Mouse (Mus musculus) midbrain, embryonic 13.5 days (tissue): Measurements from ENCODE around the gene Sall4. TPM values are rescaled to one million over a fixed set of nuclear protein-coding genes. Genes with fewer than 3 reads are reported as not detected.

Experiments
- ATAC-seq: fragments of 200-750 bp; cut with Nextera tagmentation; 2 replicates; pipeline ENCODE4 v1.8.0; 2017; ENCODE audit warnings: mild to moderate bottlenecking, moderate TSS enrichment, moderate library complexity
- H3K27ac ChIP-seq: fragments of 300-500 bp; sonication (generic); 2 replicates; pipeline ENCODE4 v1.5.1; 2015; ENCODE audit warnings: inconsistent platforms, mild to moderate bottlenecking, moderate library complexity
- H3K27me3 ChIP-seq: fragments of 300-500 bp; sonication (generic); 2 replicates; pipeline ENCODE4 v1.6.1; 2015; ENCODE audit warnings: mild to moderate bottlenecking, inconsistent platforms
- H3K36me3 ChIP-seq: fragments of 300-500 bp; sonication (generic); 2 replicates; pipeline ENCODE4 v1.6.1; 2015; ENCODE audit warnings: mild to moderate bottlenecking, inconsistent platforms
- H3K4me1 ChIP-seq: fragments of 300-500 bp; sonication (generic); replicated peaks from 2 replicates; pipeline ENCODE4 v1.6.1; 2015; ENCODE audit warnings: inconsistent platforms
- H3K4me2 ChIP-seq: fragments of 300-500 bp; sonication (generic); replicated peaks from 2 replicates; pipeline ENCODE4 v1.6.1; 2015; ENCODE audit warnings: moderate library complexity, mild to moderate bottlenecking, inconsistent platforms
- H3K4me3 ChIP-seq: fragments of 300-500 bp; sonication (generic); replicated peaks from 2 replicates; pipeline ENCODE4 v1.5.1; 2015; ENCODE audit warnings: mild to moderate bottlenecking, inconsistent platforms
- H3K9ac ChIP-seq: fragments of 300-500 bp; sonication (generic); replicated peaks from 2 replicates; pipeline ENCODE4 v1.6.1; 2015; ENCODE audit warnings: mild to moderate bottlenecking, inconsistent platforms
- H3K9me3 ChIP-seq: fragments of 300-500 bp; sonication (generic); 2 replicates; pipeline ENCODE4 v1.6.1; 2016; ENCODE audit warnings: mild to moderate bottlenecking, inconsistent platforms
- WGBS: fragments of 180-500 bp; shearing (Covaris S2); methylation state at CpG from one replicate; pipeline ENCODE4 v1.1.7; 2015; 5-methylcytosine and 5-hydroxymethylcytosine counted together
- polyA plus RNA-seq: library from polyadenylated mRNA; unstranded; fragments of >200 nt; fragmentation: Nextera tagmentation; extraction: Ambion mirVana; gene quantifications from 2 replicates; pipeline ENCODE4 v1.2.1, GENCODE M21; 2015

Sall4 gene
- polyA plus RNA-seq: 2.2 and 5.5 TPM in 2 replicates

DNA sequence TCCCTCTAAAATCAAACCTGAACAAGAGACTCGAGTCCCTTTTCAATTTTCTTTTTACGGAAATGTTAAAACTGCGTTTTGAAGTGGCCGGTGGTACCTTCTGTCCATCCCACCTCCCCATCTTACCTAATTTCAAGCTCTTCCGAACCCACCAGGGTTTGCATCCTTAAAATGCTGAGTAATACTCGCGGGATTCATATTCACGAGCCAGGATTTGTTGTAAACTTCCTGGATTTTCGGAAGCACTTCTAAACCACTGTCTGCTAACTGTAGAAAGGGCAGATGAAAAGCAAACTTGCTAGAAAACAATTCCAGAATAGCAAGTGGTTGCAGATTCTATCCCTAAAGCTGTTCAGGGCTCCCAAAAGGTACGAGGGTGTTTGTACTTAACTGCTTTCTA is at the start of gene Sall4:
Sall4 (minus strand) TSS at position 362 of the 400 bp plus-strand sequence.
- Histone ChIP-seq H3K27ac (peak within 1 kb of the TSS; percentile 61), H3K4me2 (peak within 1 kb of the TSS; percentile 93), H3K4me3 (peak within 1 kb of the TSS; percentile 52), H3K36me3 (no peaks in the 10 kb centered on the region), H3K9ac (peak within 1 kb of the TSS; percentile 77), H3K27me3 (peaks cover 37% of the 10 kb centered on the region), H3K9me3 (no peaks in the 10 kb centered on the region), H3K4me1 (peaks cover 48% of the 10 kb centered on the region)
- WGBS: 11% methylated on average over 10 of the region's 10 CpGs
- no peak for ATAC-seq

DNA sequence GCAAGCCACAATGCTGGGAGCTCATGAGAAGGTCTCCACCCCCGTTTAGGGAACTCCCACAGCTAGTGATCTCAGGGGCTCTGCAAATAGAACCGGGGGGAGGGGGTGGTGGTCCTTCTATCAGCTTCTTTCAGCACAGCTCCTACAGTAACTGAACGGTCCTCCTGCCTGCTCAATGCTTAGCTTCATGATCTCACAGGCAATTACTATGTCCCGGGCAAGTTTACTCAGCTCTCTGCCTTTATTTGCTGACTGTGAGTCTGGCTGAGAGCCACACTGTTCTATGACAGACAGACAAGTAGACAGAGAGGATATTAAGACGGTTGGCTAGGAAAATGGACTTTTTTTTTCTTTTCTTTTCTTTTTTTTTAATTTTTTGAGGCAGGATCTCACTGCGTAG is 45.5 kb upstream of the Sall4 start:
- Histone ChIP-seq H3K27me3 (0 out of 2 replicates have a peak, but pooled peaks cover 5% of the 10 kb centered on the region), H3K9ac (no peak overlapping the region), H3K36me3 (no peaks in the 10 kb centered on the region), H3K9me3 (no peaks in the 10 kb centered on the region), H3K4me3 (no peak overlapping the region), H3K4me2 (no peak overlapping the region), H3K4me1 (peaks cover 6% of the 10 kb centered on the region), H3K27ac (no peak overlapping the region)
- no peak for ATAC-seq
- WGBS: 53% methylated on average over 6 of the region's 6 CpGs

DNA sequence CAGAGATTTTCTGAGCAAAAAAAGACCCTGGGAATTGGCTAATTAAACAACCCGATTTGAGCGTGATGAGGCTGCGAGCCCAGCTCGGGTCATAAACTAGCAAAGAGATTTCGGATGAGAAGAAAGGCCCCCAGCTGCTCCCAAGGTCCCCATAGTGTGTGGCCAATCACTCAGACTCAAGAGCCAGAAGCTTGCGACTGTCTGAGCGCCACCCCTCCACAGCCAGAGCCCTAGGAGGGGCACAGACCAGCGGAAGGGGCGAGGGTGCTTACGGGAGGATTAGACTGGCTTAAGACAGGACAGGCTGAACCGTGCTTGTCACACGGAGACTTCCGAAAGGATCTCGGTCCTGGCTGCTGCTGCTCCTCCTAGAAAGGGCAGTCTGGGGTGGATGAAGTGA is 42.2 kb upstream of the Sall4 start:
- peaks cover 15% of the 10 kb centered on the region for H3K27me3 ChIP-seq
- WGBS: 3% methylated on average over 14 of the region's 14 CpGs
- peak overlapping the region; percentile 43 for H3K4me2 ChIP-seq
- no peaks in the 10 kb centered on the region for H3K36me3 ChIP-seq
- H3K4me3 ChIP-seq: peak overlapping the region; percentile 19; the same call in 1 of the 2 replicates
- peak; percentile 76 for ATAC-seq
- peaks cover 20% of the 10 kb centered on the region for H3K4me1 ChIP-seq
- H3K9me3 ChIP-seq: no peaks in the 10 kb centered on the region
- H3K27ac ChIP-seq: peak overlapping the region; percentile 35; the same call in 1 of the 2 replicates
- H3K9ac ChIP-seq: peak overlapping the region; percentile 46

DNA sequence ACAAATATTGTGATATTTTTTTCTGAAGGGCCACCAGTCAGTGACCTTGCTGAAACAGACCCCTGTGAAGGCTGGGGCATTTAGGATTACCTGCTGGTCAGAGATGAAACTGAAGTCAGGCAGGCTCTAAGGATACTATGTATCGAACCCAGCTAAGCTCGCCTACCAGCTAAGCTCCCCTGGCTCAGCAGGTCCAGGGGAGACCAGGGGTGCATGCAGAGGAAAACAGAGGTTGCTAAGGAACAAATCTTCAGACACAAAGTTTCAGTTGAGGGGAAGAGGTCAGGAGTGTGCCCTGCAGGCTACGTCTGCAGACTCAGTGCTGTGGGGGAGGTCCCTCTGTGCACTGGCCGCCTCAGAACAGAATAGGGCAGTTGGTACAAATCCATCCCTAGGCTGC is 39.9 kb upstream of the Sall4 start:
- no peaks in the 10 kb centered on the region for H3K36me3 ChIP-seq
- 16% methylated on average over 4 of the region's 4 CpGs for WGBS
- H3K9me3 ChIP-seq: no peaks in the 10 kb centered on the region
- peaks cover 20% of the 10 kb centered on the region for H3K4me1 ChIP-seq
- no peak overlapping the region for H3K4me2 ChIP-seq
- ATAC-seq: 0 out of 2 replicates have a peak, but pooled peaks have one; percentile 37
- peaks cover 18% of the 10 kb centered on the region for H3K27me3 ChIP-seq
- no peak overlapping the region for H3K9ac ChIP-seq
- H3K27ac ChIP-seq: no peak overlapping the region
- no peak overlapping the region for H3K4me3 ChIP-seq

DNA sequence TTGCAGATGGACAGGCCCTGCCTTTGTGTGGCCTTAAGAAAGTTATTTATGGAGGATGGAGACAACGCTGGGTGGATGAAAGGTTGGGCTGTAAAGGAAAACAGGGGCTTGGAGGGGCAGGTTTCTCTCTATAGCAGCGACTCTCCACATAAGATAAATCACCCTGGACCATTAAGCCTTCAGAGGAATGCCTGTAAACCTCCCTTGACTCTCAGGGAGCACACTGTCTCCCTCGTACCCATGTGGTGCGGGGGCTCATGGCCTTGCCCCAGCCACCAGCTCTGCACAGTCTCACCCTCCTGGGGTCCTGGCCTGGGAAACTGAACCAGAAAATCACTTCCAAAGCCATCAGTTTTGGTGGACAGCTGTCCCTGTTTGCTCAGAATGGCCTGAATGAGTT is 36.1 kb upstream of the Sall4 start:
- H3K36me3 ChIP-seq: no peaks in the 10 kb centered on the region
- no peak overlapping the region for H3K4me3 ChIP-seq
- no peak overlapping the region for H3K9ac ChIP-seq
- ATAC-seq: no peak
- WGBS: 75% methylated on average over 4 of the region's 4 CpGs
- H3K27ac ChIP-seq: no peak overlapping the region
- peaks cover 14% of the 10 kb centered on the region for H3K4me1 ChIP-seq
- H3K27me3 ChIP-seq: peaks cover 13% of the 10 kb centered on the region
- no peaks in the 10 kb centered on the region for H3K9me3 ChIP-seq
- no peak overlapping the region for H3K4me2 ChIP-seq

DNA sequence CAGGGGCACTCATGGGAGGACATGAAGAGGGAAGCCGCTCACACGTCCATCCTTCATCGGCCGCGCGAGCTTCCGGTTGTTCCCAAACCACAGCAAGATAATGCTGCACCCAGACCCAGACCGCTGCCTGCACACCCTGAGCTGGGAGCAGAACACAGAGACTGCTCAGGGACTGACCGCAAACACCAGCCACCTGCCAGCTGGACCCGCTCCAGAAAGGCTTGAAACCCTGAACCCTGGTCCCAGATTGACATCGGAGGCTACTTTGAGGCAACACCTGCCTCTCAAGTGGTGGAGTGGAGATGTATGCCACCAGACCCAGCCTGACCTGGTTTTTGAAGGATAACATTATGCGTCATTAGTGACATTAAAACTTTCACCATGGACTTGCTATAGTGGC is 31.6 kb upstream of the Sall4 start:
- Histone ChIP-seq H3K27ac (no peak overlapping the region), H3K4me2 (no peak overlapping the region), H3K9me3 (no peaks in the 10 kb centered on the region), H3K36me3 (no peaks in the 10 kb centered on the region), H3K9ac (no peak overlapping the region), H3K27me3 (no peaks in the 10 kb centered on the region), H3K4me1 (no peaks in the 10 kb centered on the region), H3K4me3 (no peak overlapping the region)
- ATAC-seq: no peak
- WGBS: 91% methylated on average over 12 of the region's 12 CpGs

DNA sequence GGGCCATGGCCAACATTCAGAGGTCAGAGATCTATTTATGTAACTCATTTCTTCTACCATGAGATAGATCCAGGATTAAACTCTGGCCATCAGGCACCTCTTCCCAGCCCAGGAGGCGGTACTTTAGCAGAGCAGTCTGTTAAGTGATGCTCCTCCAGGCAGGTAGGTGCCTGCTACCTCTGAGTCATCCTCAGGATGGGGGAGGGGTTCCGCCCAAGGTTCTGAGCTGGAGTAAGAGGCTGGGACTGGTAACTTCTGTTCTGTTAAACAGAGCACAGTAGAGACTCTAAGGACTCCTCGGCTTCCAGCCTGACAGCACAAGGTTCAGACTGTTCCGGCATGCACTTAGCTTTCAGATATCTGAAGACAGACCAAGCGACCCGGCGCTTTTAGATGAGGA is 31.2 kb upstream of the Sall4 start:
- H3K4me2 ChIP-seq: no peak overlapping the region
- H3K9me3 ChIP-seq: no peaks in the 10 kb centered on the region
- H3K27ac ChIP-seq: no peak overlapping the region
- no peaks in the 10 kb centered on the region for H3K4me1 ChIP-seq
- no peak overlapping the region for H3K9ac ChIP-seq
- no peak overlapping the region for H3K4me3 ChIP-seq
- no peaks in the 10 kb centered on the region for H3K36me3 ChIP-seq
- no peak for ATAC-seq
- no peaks in the 10 kb centered on the region for H3K27me3 ChIP-seq
- WGBS: 87% methylated on average over 7 of the region's 7 CpGs

DNA sequence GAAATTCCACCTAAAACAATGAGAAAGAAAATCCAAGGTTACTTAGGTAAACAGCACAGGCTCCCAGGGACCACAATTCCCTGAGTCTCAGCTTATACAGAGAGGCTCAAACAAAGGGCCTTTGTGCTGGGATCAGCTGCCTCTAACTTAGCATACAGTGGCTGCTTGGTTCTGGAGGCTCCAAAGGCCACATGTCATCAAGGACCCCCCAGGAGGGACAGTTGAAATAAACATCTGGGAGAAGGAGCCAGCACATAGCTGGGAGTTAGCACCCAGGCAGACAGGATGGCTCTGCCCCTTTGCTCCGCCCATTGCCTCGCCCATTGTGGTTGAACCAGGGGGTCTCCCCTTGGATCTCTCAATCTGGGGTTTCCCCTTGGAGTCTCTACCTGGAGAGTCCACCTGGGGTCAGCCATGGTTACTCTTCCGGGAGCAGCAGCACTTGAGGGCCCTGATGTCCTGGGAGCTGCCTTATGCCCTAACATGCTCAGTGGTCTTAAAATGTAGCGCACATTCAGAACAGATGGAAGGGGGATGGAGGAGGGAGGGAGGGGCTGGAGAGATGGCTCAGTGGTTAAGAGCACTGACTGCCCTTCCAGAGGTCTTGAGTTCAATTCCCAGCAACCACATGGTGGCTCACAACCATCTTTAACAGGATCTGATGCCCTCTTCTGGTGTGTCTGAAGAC is 23.5 kb upstream of the Sall4 start:
- H3K27me3 ChIP-seq: no peaks in the 10 kb centered on the region
- H3K4me2 ChIP-seq: no peak overlapping the region
- H3K9ac ChIP-seq: no peak overlapping the region
- 46% methylated on average over 4 of the region's 4 CpGs for WGBS
- H3K27ac ChIP-seq: peak overlapping the region; percentile 51; the same call in 1 of the 2 replicates
- peak; percentile 66 for ATAC-seq
- H3K4me3 ChIP-seq: no peak overlapping the region
- H3K4me1 ChIP-seq: peaks cover 8% of the 10 kb centered on the region
- no peaks in the 10 kb centered on the region for H3K36me3 ChIP-seq
- no peaks in the 10 kb centered on the region for H3K9me3 ChIP-seq

DNA sequence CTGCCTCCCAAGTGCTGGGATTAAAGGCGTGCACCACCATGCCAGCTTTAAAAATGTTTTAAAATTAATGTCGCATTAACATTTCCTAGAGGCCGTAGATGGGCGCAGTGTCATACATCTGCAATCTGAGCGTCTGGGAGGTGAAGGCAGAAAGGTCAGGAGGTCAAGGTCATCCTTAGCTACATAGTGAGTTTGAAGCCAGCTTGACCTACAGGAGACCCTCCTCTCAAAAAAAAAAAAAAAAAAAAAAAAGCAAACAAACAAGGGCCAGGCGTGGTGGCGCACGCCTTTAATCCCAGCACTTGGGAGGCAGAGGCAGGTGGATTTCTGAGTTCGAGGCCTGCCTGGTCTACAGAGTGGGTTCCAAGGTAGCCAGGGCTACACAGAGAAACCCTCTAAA is 18.4 kb upstream of the Sall4 start:
- H3K36me3 ChIP-seq: no peaks in the 10 kb centered on the region
- peaks cover 6% of the 10 kb centered on the region for H3K4me1 ChIP-seq
- no peak overlapping the region for H3K4me2 ChIP-seq
- H3K9me3 ChIP-seq: no peaks in the 10 kb centered on the region
- H3K27me3 ChIP-seq: 0 out of 2 replicates have a peak, but pooled peaks cover 2% of the 10 kb centered on the region
- no peak for ATAC-seq
- no peak overlapping the region for H3K4me3 ChIP-seq
- no peak overlapping the region for H3K9ac ChIP-seq
- WGBS: 97% methylated on average over 9 of the region's 9 CpGs
- H3K27ac ChIP-seq: no peak overlapping the region

DNA sequence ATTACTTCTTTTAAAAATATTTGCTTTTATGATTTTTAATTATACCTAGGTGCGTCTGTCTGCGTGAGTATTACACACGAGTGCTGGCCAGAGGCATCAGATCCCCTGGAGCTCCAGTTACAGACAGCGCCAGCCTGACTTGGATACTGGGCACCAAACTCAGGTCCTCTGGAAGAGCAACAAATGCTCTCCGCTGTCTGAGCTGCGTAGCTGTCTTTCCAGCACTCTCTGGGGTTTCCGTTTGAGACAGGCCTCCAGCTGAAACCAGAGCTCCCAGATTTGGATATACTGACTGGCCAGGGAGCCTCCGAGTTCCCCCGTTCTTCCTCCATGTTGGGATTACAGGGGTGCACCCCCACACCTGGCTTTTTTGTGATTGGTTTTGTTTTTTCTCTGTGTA is 12.9 kb upstream of the Sall4 start:
- no peak for ATAC-seq
- 37% methylated on average over 9 of the region's 9 CpGs for WGBS
- no peaks in the 10 kb centered on the region for H3K9me3 ChIP-seq
- no peak overlapping the region for H3K4me2 ChIP-seq
- H3K27me3 ChIP-seq: 0 out of 2 replicates have a peak, but pooled peaks cover 3% of the 10 kb centered on the region
- H3K36me3 ChIP-seq: no peaks in the 10 kb centered on the region
- H3K9ac ChIP-seq: no peak overlapping the region
- no peak overlapping the region; the same call in 1 of the 2 replicates for H3K27ac ChIP-seq
- peaks cover 12% of the 10 kb centered on the region for H3K4me1 ChIP-seq
- no peak overlapping the region for H3K4me3 ChIP-seq

DNA sequence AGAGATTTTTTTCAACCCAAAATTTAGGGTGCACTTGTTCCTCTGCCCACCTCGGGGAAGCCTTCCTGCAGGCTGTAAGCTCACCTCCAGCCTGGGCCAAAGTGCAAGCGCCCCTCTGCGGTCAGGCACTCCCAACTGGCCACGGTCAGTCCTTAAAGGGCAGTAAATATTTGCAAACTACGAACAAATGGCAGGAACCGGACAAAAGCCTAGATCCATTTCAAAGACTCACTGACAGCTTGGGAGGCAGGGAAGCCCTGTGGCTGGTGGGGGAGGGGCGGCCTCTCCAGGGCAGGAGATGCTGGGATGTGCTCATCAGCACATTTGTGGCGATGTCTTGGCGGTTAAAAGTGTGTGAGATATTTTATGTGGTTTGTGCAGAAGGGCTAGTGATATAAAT is 12.3 kb upstream of the Sall4 start:
- WGBS: 6% methylated on average over 9 of the region's 9 CpGs
- no peak for ATAC-seq
- H3K27me3 ChIP-seq: 0 out of 2 replicates have a peak, but pooled peaks cover 3% of the 10 kb centered on the region
- no peak overlapping the region; the same call in 1 of the 2 replicates for H3K27ac ChIP-seq
- 0 out of 2 replicates have a peak overlapping the region, but pooled peaks have one; percentile 23 for H3K9ac ChIP-seq
- peaks cover 12% of the 10 kb centered on the region for H3K4me1 ChIP-seq
- no peak overlapping the region for H3K4me3 ChIP-seq
- no peaks in the 10 kb centered on the region for H3K9me3 ChIP-seq
- no peak overlapping the region; the same call in 1 of the 2 replicates for H3K4me2 ChIP-seq
- no peaks in the 10 kb centered on the region for H3K36me3 ChIP-seq

DNA sequence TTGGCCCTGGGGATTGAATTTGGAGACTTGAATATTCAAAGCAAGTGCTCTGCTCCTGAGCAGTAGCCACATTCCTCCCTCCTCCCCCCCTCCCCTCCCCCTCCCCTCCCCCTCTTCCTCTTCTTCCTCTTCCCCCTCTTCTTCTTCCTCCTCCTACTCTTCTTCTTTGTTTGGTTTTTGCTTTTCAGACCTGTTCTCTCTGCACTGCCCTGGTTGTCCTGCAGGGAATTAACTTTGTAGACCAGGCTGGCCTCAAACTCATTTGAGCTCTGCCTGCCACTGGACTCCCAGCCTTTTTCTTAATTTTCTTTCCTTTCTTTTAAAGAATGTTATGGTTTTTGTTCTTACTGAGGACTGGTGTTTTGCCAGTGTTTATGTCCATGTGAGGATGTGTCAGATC is 9.7 kb upstream of the Sall4 start:
- H3K9me3 ChIP-seq: no peaks in the 10 kb centered on the region
- ATAC-seq: no peak

More for the DNA sequence above, 9.7 kb upstream of the Sall4 start:
- H3K4me3 ChIP-seq: no peak overlapping the region
- 0 out of 2 replicates have a peak, but pooled peaks cover 3% of the 10 kb centered on the region for H3K27me3 ChIP-seq
- peaks cover 12% of the 10 kb centered on the region for H3K4me1 ChIP-seq
- no peaks in the 10 kb centered on the region for H3K36me3 ChIP-seq
- H3K9ac ChIP-seq: no peak overlapping the region
- no peak overlapping the region for H3K4me2 ChIP-seq
- H3K27ac ChIP-seq: no peak overlapping the region
